Comparison of ENCODE assay signal across 11 mouse cellular contexts in the genomic region with DNA sequence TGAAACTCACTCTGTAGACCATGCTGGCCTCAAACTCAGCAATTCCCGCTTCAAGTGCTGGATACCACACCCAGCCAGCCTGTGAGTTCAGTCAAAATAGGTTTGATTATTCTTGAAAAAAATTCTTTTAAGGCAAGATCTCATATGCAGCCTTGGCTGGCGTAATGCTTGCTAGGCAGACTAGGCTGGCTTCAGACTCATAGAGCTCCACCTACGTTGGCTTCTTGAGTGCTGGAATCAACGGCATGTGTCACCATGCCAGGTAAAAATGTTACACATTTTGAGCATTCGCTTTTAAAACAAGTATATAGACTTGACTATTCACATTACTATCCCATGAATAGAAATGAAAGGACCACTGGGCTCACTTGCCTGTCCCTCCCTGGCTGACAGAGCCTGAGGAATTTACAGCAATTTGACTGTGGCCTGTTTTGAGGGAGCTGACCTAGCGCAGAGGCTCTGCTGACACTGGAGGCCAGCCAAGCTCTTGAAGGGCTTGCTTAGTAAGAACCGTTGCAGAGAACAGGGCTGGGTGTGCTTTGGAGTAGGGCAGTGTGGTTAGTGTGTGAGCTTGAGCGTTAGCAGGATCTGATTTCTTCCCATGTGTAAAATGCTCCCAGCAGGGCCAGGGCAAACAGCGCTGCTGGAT. TPM values are rescaled to one million over a fixed set of nuclear protein-coding genes. Genes with fewer than 3 reads are reported as not detected.
DNase-seq lines count a peak whose midpoint lies in the region; ATAC-seq and TF ChIP-seq lines count a peak whose summit lies in the region.
"Had no signal": no experiment of that assay in that cellular context is flagged by ENCODE, and none has a peak within 500 bp of the region (broad histone marks: within the 10 kb centered on the region; RNA-seq: fewer than 3 reads in every experiment).

No protein-coding gene starts in this region.

- DNase-seq in adrenal gland, postnatal 14 days = peak; percentile 65
- no peak for DNase-seq in adrenal gland, adult 8-10 months
- DNase-seq in NIH3T3 (ENCODE audit: low read depth) = peak; percentile 75
- peak; percentile 87 for DNase-seq in heart, postnatal 0 days (ENCODE audit: low spot score)
- DNase-seq in lung, adult 18-20 months = peak; percentile 88 to 90
- no peak for DNase-seq in forebrain, embryonic 11.5 days (ENCODE audit: low spot score)
- no peak for DNase-seq in gastrocnemius, postnatal 25 days
- DNase-seq: gastrocnemius, postnatal 10 days had no signal

- peak overlapping the region; percentile 81 for H3K27ac ChIP-seq in heart, postnatal 0 days (ENCODE audit: low read depth)
- H3K27ac ChIP-seq in forebrain, embryonic 11.5 days (ENCODE audit: low read depth, low read length) = no peak overlapping the region
- H3K27ac ChIP-seq: left cerebral cortex, adult 2 months; midbrain, embryonic 10.5 days had no signal

- H3K4me1 ChIP-seq in heart, postnatal 0 days (ENCODE audit: control insufficient read depth, insufficient read depth) = peaks cover 14% of the 10 kb centered on the region
- H3K4me1 ChIP-seq in forebrain, embryonic 11.5 days (replicated peaks; ENCODE audit: control insufficient read depth, insufficient read depth, low read length) = no peaks in the 10 kb centered on the region

- no peak overlapping the region for H3K4me2 ChIP-seq in heart, postnatal 0 days (ENCODE audit: low read depth, low read length)
- no peak overlapping the region for H3K4me2 ChIP-seq in forebrain, embryonic 11.5 days (ENCODE audit: low read depth, low read length, severe bottlenecking)

- peaks cover 16% of the 10 kb centered on the region for H3K36me3 ChIP-seq in heart, postnatal 0 days (replicated peaks; ENCODE audit: control insufficient read depth, insufficient read depth, low read length)
- H3K36me3 ChIP-seq in forebrain, embryonic 11.5 days (ENCODE audit: control insufficient read depth, insufficient read depth, low read length) = peaks cover 5% of the 10 kb centered on the region; the same call in 1 of the 2 replicates

- no peak overlapping the region for H3K4me3 ChIP-seq in heart, postnatal 0 days (ENCODE audit: low read depth, low read length)
- H3K4me3 ChIP-seq in forebrain, embryonic 11.5 days (ENCODE audit: low read depth, low read length) = no peak overlapping the region
- H3K4me3 ChIP-seq: left cerebral cortex, adult 2 months; midbrain, embryonic 10.5 days had no signal

- no peak for TF ChIP-seq EP300 in heart, postnatal 0 days (IDR thresholded peaks at IDR 0.05; ENCODE audit: low read depth)

- no peak for TF ChIP-seq CTCF in heart, postnatal 0 days (IDR thresholded peaks at IDR 0.05; ENCODE audit: low read depth)

- WGBS in heart, postnatal 0 days = 48% methylated on average over 9 of the region's 9 CpGs
- 92% methylated on average over 9 of the region's 9 CpGs for WGBS in forebrain, embryonic 11.5 days

- H3K9me3 ChIP-seq in heart, postnatal 0 days (replicated peaks; ENCODE audit: control insufficient read depth, low read length) = no peaks in the 10 kb centered on the region
- no peaks in the 10 kb centered on the region for H3K9me3 ChIP-seq in forebrain, embryonic 11.5 days (ENCODE audit: control insufficient read depth, low read length)
- H3K9me3 ChIP-seq: midbrain, embryonic 10.5 days had no signal

- peak; percentile 90 for ATAC-seq in heart, postnatal 0 days (ENCODE audit: insufficient read depth, low read depth)
- no peak for ATAC-seq in forebrain, embryonic 11.5 days (replicated peaks; ENCODE audit: low FRiP score)
- ATAC-seq in granulocyte monocyte progenitor cell, adult 5-6 weeks (replicated peaks; ENCODE audit: poor library complexity, severe bottlenecking) = no peak

- H3K27me3 ChIP-seq in heart, postnatal 0 days (ENCODE audit: control insufficient read depth, insufficient read depth, low read length) = no peaks in the 10 kb centered on the region
- no peaks in the 10 kb centered on the region for H3K27me3 ChIP-seq in forebrain, embryonic 11.5 days (ENCODE audit: control insufficient read depth, insufficient read depth, low read length)

- no peak overlapping the region for H3K9ac ChIP-seq in heart, postnatal 0 days (replicated peaks; ENCODE audit: low read depth, low read length)
- no peak overlapping the region for H3K9ac ChIP-seq in forebrain, embryonic 11.5 days (ENCODE audit: low read length)

RNA-seq across cellular contexts. Expression of gene 2310061I04Rik, which starts 6.2 kb away (rescaled TPM):
- 73.6 and 79.5 TPM in 2 replicates for total RNA-seq in adrenal gland, postnatal 14 days (2021)
- total RNA-seq in adrenal gland, adult 8-10 months (2022) = 10 to 100 TPM; 33.1 to 46.5 (median 40.3) TPM
- 32.5 and 36.6 TPM in 2 replicates for total RNA-seq in heart, postnatal 0 days (2014; rRNA removed; ENCODE audit: low replicate concordance)
- 51.9 and 53.1 TPM in 2 replicates for polyA plus RNA-seq in heart, postnatal 0 days (2015; fragmentation: Nextera tagmentation; extraction: Ambion mirVana)
- polyA plus RNA-seq in forebrain, embryonic 11.5 days (2014; fragmentation: Nextera tagmentation; extraction: Ambion mirVana) = 26.9 and 29.9 TPM in 2 replicates
- total RNA-seq in granulocyte monocyte progenitor cell, adult 5-6 weeks (2014; fragmentation: Nextera tagmentation) = 97.8 and 112 TPM in 2 replicates
- 6.2 and 8.4 TPM in 2 replicates for total RNA-seq in granulocyte monocyte progenitor cell, adult 5-6 weeks (2017)
- 10 to 100 TPM; 62.4 to 86.6 TPM for total RNA-seq in gastrocnemius, postnatal 25 days (2021)

RNA-seq across cellular contexts. Expression of gene Atat1, which starts 6.4 kb away (rescaled TPM):
- 29.0 and 31.5 TPM in 2 replicates for total RNA-seq in adrenal gland, postnatal 14 days (2021)
- total RNA-seq in adrenal gland, adult 8-10 months (2022) = 10 to 100 TPM; 34.8 to 61.0 (median 44.9) TPM
- total RNA-seq in heart, postnatal 0 days (2014; rRNA removed; ENCODE audit: low replicate concordance) = 28.6 and 31.0 TPM in 2 replicates
- 19.1 and 19.8 TPM in 2 replicates for polyA plus RNA-seq in heart, postnatal 0 days (2015; fragmentation: Nextera tagmentation; extraction: Ambion mirVana)
- polyA plus RNA-seq in forebrain, embryonic 11.5 days (2014; fragmentation: Nextera tagmentation; extraction: Ambion mirVana) = 213 and 224 TPM in 2 replicates
- 17.8 and 25.6 TPM in 2 replicates for total RNA-seq in granulocyte monocyte progenitor cell, adult 5-6 weeks (2014; fragmentation: Nextera tagmentation)
- total RNA-seq in granulocyte monocyte progenitor cell, adult 5-6 weeks (2017) = 5.4 and 8.0 TPM in 2 replicates
- 1 to 10 TPM; 3.0 to 4.6 TPM for total RNA-seq in gastrocnemius, postnatal 25 days (2021)

RNA-seq across cellular contexts. Expression of gene Mrps18b, which starts 12.7 kb away (rescaled TPM):
- 108 and 114 TPM in 2 replicates for total RNA-seq in adrenal gland, postnatal 14 days (2021)
- total RNA-seq in adrenal gland, adult 8-10 months (2022) = 100 to 1,000 TPM in 2 of 4 experiments, 10 to 100 TPM in 2; 81.7 to 102 (median 99.4) TPM
- total RNA-seq in heart, postnatal 0 days (2014; rRNA removed; ENCODE audit: low replicate concordance) = 38.0 and 73.7 TPM in 2 replicates
- 68.6 and 77.0 TPM in 2 replicates for polyA plus RNA-seq in heart, postnatal 0 days (2015; fragmentation: Nextera tagmentation; extraction: Ambion mirVana)
- 66.1 and 66.8 TPM in 2 replicates for polyA plus RNA-seq in forebrain, embryonic 11.5 days (2014; fragmentation: Nextera tagmentation; extraction: Ambion mirVana)
- 100 and 151 TPM in 2 replicates for total RNA-seq in granulocyte monocyte progenitor cell, adult 5-6 weeks (2014; fragmentation: Nextera tagmentation)
- 62.6 and 72.8 TPM in 2 replicates for total RNA-seq in granulocyte monocyte progenitor cell, adult 5-6 weeks (2017)
- 10 to 100 TPM; 52.8 to 59.6 TPM for total RNA-seq in gastrocnemius, postnatal 25 days (2021)

RNA-seq across cellular contexts. Expression of gene Ppp1r10, which starts 12.8 kb away (rescaled TPM):
- 91.4 and 97.7 TPM in 2 replicates for total RNA-seq in adrenal gland, postnatal 14 days (2021)
- total RNA-seq in adrenal gland, adult 8-10 months (2022) = 100 to 1,000 TPM in 1 of 4 experiments, 10 to 100 TPM in 3; 65.5 to 105 (median 89.6) TPM
- 11.2 and 20.7 TPM in 2 replicates for total RNA-seq in heart, postnatal 0 days (2014; rRNA removed; ENCODE audit: low replicate concordance)
- polyA plus RNA-seq in heart, postnatal 0 days (2015; fragmentation: Nextera tagmentation; extraction: Ambion mirVana) = 14.8 and 20.2 TPM in 2 replicates
- polyA plus RNA-seq in forebrain, embryonic 11.5 days (2014; fragmentation: Nextera tagmentation; extraction: Ambion mirVana) = 52.6 and 59.3 TPM in 2 replicates
- total RNA-seq in granulocyte monocyte progenitor cell, adult 5-6 weeks (2014; fragmentation: Nextera tagmentation) = 78.2 and 83.9 TPM in 2 replicates
- total RNA-seq in granulocyte monocyte progenitor cell, adult 5-6 weeks (2017) = 79.2 and 87.5 TPM in 2 replicates
- total RNA-seq in gastrocnemius, postnatal 25 days (2021) = 10 to 100 TPM; 17.7 to 25.5 TPM

RNA-seq across cellular contexts. Expression of gene Dhx16, which starts 23.8 kb away (rescaled TPM):
- total RNA-seq in adrenal gland, postnatal 14 days (2021) = 40.2 and 41.1 TPM in 2 replicates
- 10 to 100 TPM; 40.6 to 57.8 (median 52.0) TPM for total RNA-seq in adrenal gland, adult 8-10 months (2022)
- 18.2 and 24.1 TPM in 2 replicates for total RNA-seq in heart, postnatal 0 days (2014; rRNA removed; ENCODE audit: low replicate concordance)
- 14.9 and 15.0 TPM in 2 replicates for polyA plus RNA-seq in heart, postnatal 0 days (2015; fragmentation: Nextera tagmentation; extraction: Ambion mirVana)
- 50.3 and 52.9 TPM in 2 replicates for polyA plus RNA-seq in forebrain, embryonic 11.5 days (2014; fragmentation: Nextera tagmentation; extraction: Ambion mirVana)
- total RNA-seq in granulocyte monocyte progenitor cell, adult 5-6 weeks (2014; fragmentation: Nextera tagmentation) = 79.2 and 111 TPM in 2 replicates
- total RNA-seq in granulocyte monocyte progenitor cell, adult 5-6 weeks (2017) = 44.3 and 57.8 TPM in 2 replicates
- total RNA-seq in gastrocnemius, postnatal 25 days (2021) = 10 to 100 TPM; 14.8 to 15.2 TPM

Comparison
In these comparisons a context has a peak if more than half of its experiments do, and no peak if none do; other contexts are left out.
1. DNase-seq: peak in adrenal gland, postnatal 14 days (single experiment), NIH3T3 (single experiment), heart, postnatal 0 days (single experiment) and lung, adult 18-20 months (2 of 2); none in adrenal gland, adult 8-10 months (single experiment), forebrain, embryonic 11.5 days (single experiment) and gastrocnemius, postnatal 25 days (single experiment).